Mouse (Mus musculus): ENCODE data around the gene Olfr1356.
"Not testable (repeated sequence)": the region's sequence is repeated elsewhere in the genome, so short reads cannot be mapped to it uniquely, and the experiment has no call there.

The Olfr1356 gene

GRCm38 (mm10) chr10:78852066-78852465 lies at the start of gene Olfr1356:
Olfr1356 (minus strand) TSS chr10:78852166.
- in situ Hi-C loops (cut with MboI, MseI): no loop called here

- in situ Hi-C loops (cut with MboI, MseI): no loop called here
These were observed 23.3 kb upstream of the Olfr1356 start, which contains the start of gene Olfr1355 for GRCm38 (mm10) chr10:78875240-78875639. Olfr1355 (plus strand) TSS chr10:78875540.

- in situ Hi-C loops (cut with MboI, MseI): not testable (repeated sequence)
These were observed 11.5 kb downstream of the Olfr1356 start for GRCm38 (mm10) chr10:78840456-78840855.

- in situ Hi-C loops (cut with MboI, MseI): no loop called here
These were observed 39.5 kb downstream of the Olfr1356 start for GRCm38 (mm10) chr10:78812358-78813060.

GRCm38 (mm10) chr10:78801449-78801848 lies 50.5 kb downstream of the Olfr1356 start:
- in situ Hi-C loops (cut with MboI, MseI): no loop called here
